Mouse (Mus musculus) liver, postnatal 0 days (tissue): ENCODE data around the gene Sult2b1. TPM values are rescaled to one million over a fixed set of nuclear protein-coding genes. Genes with fewer than 3 reads are reported as not detected.

Experiments
- ATAC-seq: fragments of 200-750 bp; cut with Nextera tagmentation; 2 replicates; pipeline ENCODE4 v1.8.0; 2017; ENCODE audit warnings: mild to moderate bottlenecking, moderate library complexity
- DNase-seq: peaks from one replicate; pipeline ENCODE4 v3.0.0-alpha.2; 2016
- H3K27ac ChIP-seq: fragments of 300-500 bp; sonication (generic); 2 replicates; pipeline ENCODE4 v1.5.1; 2014; ENCODE audit warnings: antibody characterized with exemption, moderate library complexity, mild to moderate bottlenecking, low read depth
- H3K27me3 ChIP-seq: fragments of 300-500 bp; sonication (generic); 2 replicates; pipeline ENCODE4 v1.6.1; 2014; ENCODE audit warnings: low read length, control low read depth, mixed read lengths; ENCODE audit not compliant: insufficient read depth
- H3K36me3 ChIP-seq: fragments of 300-500 bp; sonication (generic); replicated peaks from 2 replicates; pipeline ENCODE4 v1.6.1; 2014; ENCODE audit warnings: mild to moderate bottlenecking, control low read depth, low read length, moderate library complexity, mixed read lengths; ENCODE audit not compliant: insufficient read depth
- H3K4me1 ChIP-seq: fragments of 300-500 bp; sonication (generic); 2 replicates; pipeline ENCODE4 v1.6.1; 2014; ENCODE audit warnings: antibody characterized with exemption, mild to moderate bottlenecking, control low read depth; ENCODE audit not compliant: insufficient read depth
- H3K4me2 ChIP-seq: fragments of 300-500 bp; sonication (generic); 2 replicates; pipeline ENCODE4 v1.6.1; 2014; ENCODE audit warnings: low read depth, mild to moderate bottlenecking, low read length, moderate library complexity, mixed read lengths
- H3K4me3 ChIP-seq: fragments of 300-500 bp; sonication (generic); 2 replicates; pipeline ENCODE4 v1.5.1; 2014; ENCODE audit warnings: low read depth, low read length
- H3K9ac ChIP-seq: fragments of 300-500 bp; sonication (generic); replicated peaks from 2 replicates; pipeline ENCODE4 v1.6.1; 2014; ENCODE audit warnings: mild to moderate bottlenecking, moderate library complexity
- H3K9me3 ChIP-seq: fragments of 300-500 bp; sonication (generic); 2 replicates; pipeline ENCODE4 v1.6.1; 2016; ENCODE audit warnings: mild to moderate bottlenecking, control low read depth, low read length, mixed read lengths
- CTCF ChIP-seq: sonication (generic); IDR thresholded peaks from 2 replicates; pipeline ENCODE4 v1.5.1; 2016; ENCODE audit warnings: antibody characterized with exemption, low read depth
- EP300 ChIP-seq: IDR thresholded peaks from 2 replicates; pipeline ENCODE4 v1.6.1; 2016; ENCODE audit warnings: antibody characterized with exemption, low read depth, mild to moderate bottlenecking
- WGBS: fragments of 180-500 bp; shearing (Covaris S2); extraction: QIAGEN DNeasy Blood & Tissue Kit; methylation state at CpG from one replicate; pipeline ENCODE4 v1.1.7; 2014; ENCODE audit not compliant: insufficient replicate concordance; 5-methylcytosine and 5-hydroxymethylcytosine counted together
- polyA plus RNA-seq: library from polyadenylated mRNA; unstranded; fragments of >200 nt; fragmentation: Nextera tagmentation; extraction: Ambion mirVana; gene quantifications from 2 replicates; pipeline ENCODE4 v1.2.1, GENCODE M21; 2015

The Sult2b1 gene
- polyA plus RNA-seq, 1 experiment from 2014 or later: 0.26 TPM

GRCm38 (mm10) chr7:45702809-45703520, 81.5 kb downstream of the Sult2b1 start:
- TF ChIP-seq CTCF (no peak), EP300 (no peak)
- no peaks in the 10 kb centered on the region for H3K9me3 ChIP-seq
- H3K9ac ChIP-seq: no peak overlapping the region
- peaks cover 50% of the 10 kb centered on the region for H3K4me1 ChIP-seq
- DNase-seq (no peak), ATAC-seq (no peak)
- WGBS: 87% methylated on average over 17 of the region's 17 CpGs
- no peak overlapping the region for H3K4me3 ChIP-seq
- peaks cover 31% of the 10 kb centered on the region for H3K27me3 ChIP-seq
- H3K36me3 ChIP-seq: no peaks in the 10 kb centered on the region
- no peak overlapping the region for H3K4me2 ChIP-seq
- H3K27ac ChIP-seq: no peak overlapping the region

GRCm38 (mm10) chr7:45702316-45702715, 82.2 kb downstream of the Sult2b1 start:
- Histone ChIP-seq H3K4me3 (no peak overlapping the region), H3K9ac (no peak overlapping the region), H3K9me3 (no peaks in the 10 kb centered on the region), H3K36me3 (no peaks in the 10 kb centered on the region), H3K4me2 (no peak overlapping the region), H3K27ac (no peak overlapping the region), H3K27me3 (peaks cover 31% of the 10 kb centered on the region), H3K4me1 (peaks cover 46% of the 10 kb centered on the region)
- ATAC-seq: no peak
- TF ChIP-seq EP300 (no peak), CTCF (no peak)
- DNase-seq: no peak
- 85% methylated on average over 11 of the region's 11 CpGs for WGBS

- peaks cover 31% of the 10 kb centered on the region for H3K27me3 ChIP-seq
- ATAC-seq (no peak), DNase-seq (no peak)
- peaks cover 39% of the 10 kb centered on the region for H3K4me1 ChIP-seq
- no peak overlapping the region for H3K4me2 ChIP-seq
- WGBS: 74% methylated on average over 11 of the region's 11 CpGs
- no peaks in the 10 kb centered on the region for H3K9me3 ChIP-seq
- TF ChIP-seq CTCF: no peak
- TF ChIP-seq EP300: no peak
- no peak overlapping the region for H3K27ac ChIP-seq
- H3K9ac ChIP-seq: no peak overlapping the region
- H3K4me3 ChIP-seq: no peak overlapping the region
- no peaks in the 10 kb centered on the region for H3K36me3 ChIP-seq
These were observed 82.9 kb downstream of the Sult2b1 start for GRCm38 (mm10) chr7:45701607-45702006.

GRCm38 (mm10) chr7:45701072-45701471, 83.4 kb downstream of the Sult2b1 start:
- WGBS: 46% methylated on average over 11 of the region's 11 CpGs
- Histone ChIP-seq H3K4me1 (peaks cover 34% of the 10 kb centered on the region), H3K27me3 (peaks cover 31% of the 10 kb centered on the region), H3K4me3 (no peak overlapping the region), H3K4me2 (no peak overlapping the region), H3K27ac (no peak overlapping the region), H3K9ac (no peak overlapping the region), H3K9me3 (no peaks in the 10 kb centered on the region), H3K36me3 (no peaks in the 10 kb centered on the region)
- TF ChIP-seq CTCF (no peak), EP300 (no peak)
- ATAC-seq (no peak), DNase-seq (no peak)

GRCm38 (mm10) chr7:45700301-45701015, 84.0 kb downstream of the Sult2b1 start:
- Histone ChIP-seq H3K4me2 (peak overlapping the region; percentile 52), H3K27me3 (peaks cover 31% of the 10 kb centered on the region), H3K4me1 (peaks cover 28% of the 10 kb centered on the region), H3K9ac (no peak overlapping the region), H3K36me3 (no peaks in the 10 kb centered on the region), H3K4me3 (no peak overlapping the region), H3K9me3 (no peaks in the 10 kb centered on the region), H3K27ac (no peak overlapping the region)
- 2% methylated on average over 20 of the region's 20 CpGs for WGBS
- no peak for TF ChIP-seq EP300
- no peak for TF ChIP-seq CTCF
- DNase-seq (peak; percentile 71), ATAC-seq (no peak)

GRCm38 (mm10) chr7:45699523-45700141, 84.8 kb downstream of the Sult2b1 start, which contains the start of gene Car11:
TSS of gene Car11 (plus strand) at chr7:45699843.
- Histone ChIP-seq H3K27me3 (peaks cover 31% of the 10 kb centered on the region), H3K9me3 (no peaks in the 10 kb centered on the region), H3K4me1 (peaks cover 20% of the 10 kb centered on the region), H3K36me3 (no peaks in the 10 kb centered on the region), H3K4me2 (peak within 1 kb of the TSS; percentile 52), H3K27ac (no peak within 1 kb of the TSS), H3K9ac (no peak within 1 kb of the TSS), H3K4me3 (no peak within 1 kb of the TSS)
- ATAC-seq (no peak), DNase-seq (no peak)
- WGBS: 5% methylated on average over 32 of the region's 36 CpGs
- TF ChIP-seq CTCF (no peak), EP300 (no peak)
